Comparison of ENCODE assay signal across 12 mouse cellular contexts in the genomic region with DNA sequence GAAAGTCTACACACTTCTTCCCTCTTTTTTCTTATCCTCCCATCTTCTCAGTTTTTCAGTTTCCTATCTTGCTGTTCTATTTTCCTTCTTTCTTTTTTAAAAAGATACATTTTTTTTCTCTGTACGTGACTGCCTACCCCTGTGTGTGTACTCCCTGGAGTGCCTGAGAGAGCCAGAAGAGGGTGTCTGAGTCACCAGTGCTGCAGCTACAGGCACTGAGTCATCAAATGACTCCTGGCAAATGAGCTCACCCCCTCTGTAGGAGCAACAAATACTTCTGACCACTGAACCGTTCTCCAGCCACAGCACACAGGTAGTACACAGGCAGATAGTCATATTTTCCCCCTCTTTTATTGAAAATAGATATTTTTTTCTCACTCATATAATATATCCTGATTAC. TPM values are rescaled to one million over a fixed set of nuclear protein-coding genes. Genes with fewer than 3 reads are reported as not detected.
A peak's percentile ranks its signal among the peaks of the same experiment; 100 is the strongest.
DNase-seq lines count a peak whose midpoint lies in the region; ATAC-seq and TF ChIP-seq lines count a peak whose summit lies in the region.
"Had no signal": no experiment of that assay in that cellular context is flagged by ENCODE, and none has a peak within 500 bp of the region (broad histone marks: within the 10 kb centered on the region; RNA-seq: fewer than 3 reads in every experiment).

No protein-coding gene starts in this region.

- H3K4me1 ChIP-seq in kidney, adult 2 months (ENCODE audit: control insufficient read depth, insufficient read depth, low read length): no peaks in the 10 kb centered on the region
- no peaks in the 10 kb centered on the region for H3K4me1 ChIP-seq in intestine, embryonic 15.5 days (replicated peaks)
- H3K4me1 ChIP-seq: embryonic facial prominence, embryonic 15.5 days had no signal

- H3K4me2 ChIP-seq in intestine, embryonic 15.5 days (replicated peaks): no peak overlapping the region
- H3K4me2 ChIP-seq: embryonic facial prominence, embryonic 15.5 days; heart, embryonic 11.5 days had no signal

- no peak overlapping the region for H3K9ac ChIP-seq in intestine, embryonic 15.5 days
- H3K9ac ChIP-seq: embryonic facial prominence, embryonic 15.5 days had no signal

- no peak for TF ChIP-seq POLR2A in kidney, adult 2 months (IDR thresholded peaks at IDR 0.05; ENCODE audit: low read depth, low read length)

- TF ChIP-seq CTCF in kidney, adult 2 months (conservative IDR thresholded peaks at IDR 0.05; ENCODE audit: insufficient read depth, insufficient read length, low read depth, low read length): no peak; the same call in 1 of the 2 replicates

- ATAC-seq in common myeloid progenitor, adult 5-6 weeks (replicated peaks; ENCODE audit: low read depth, poor library complexity, severe bottlenecking): peak; percentile 91
- ATAC-seq in intestine, embryonic 15.5 days: no peak

- no peaks in the 10 kb centered on the region for H3K36me3 ChIP-seq in kidney, adult 2 months (ENCODE audit: control insufficient read depth, insufficient read depth, low read length)
- H3K36me3 ChIP-seq in intestine, embryonic 15.5 days: no peaks in the 10 kb centered on the region
- H3K36me3 ChIP-seq: embryonic facial prominence, embryonic 15.5 days had no signal

- no peaks in the 10 kb centered on the region for H3K9me3 ChIP-seq in intestine, embryonic 15.5 days
- H3K9me3 ChIP-seq: embryonic facial prominence, embryonic 15.5 days had no signal

- peak; percentile 11 for DNase-seq in kidney, adult 2 months
- DNase-seq in kidney, postnatal 14 days: no peak
- peak; percentile 18 for DNase-seq in right cerebral cortex, adult 18-20 months
- DNase-seq in right cerebral cortex, postnatal 25 days: no peak
- no peak for DNase-seq in urinary bladder, postnatal 14 days (ENCODE audit: low spot score)
- DNase-seq: cerebellum, postnatal 10 days; layer of hippocampus, postnatal 36 days had no signal

- no peak overlapping the region for H3K4me3 ChIP-seq in kidney, adult 2 months (ENCODE audit: insufficient read depth, low read depth, low read length)
- H3K4me3 ChIP-seq in intestine, embryonic 15.5 days (replicated peaks): no peak overlapping the region
- H3K4me3 ChIP-seq: embryonic facial prominence, embryonic 15.5 days had no signal

- H3K27ac ChIP-seq in kidney, adult 2 months (ENCODE audit: insufficient read depth, low read depth, low read length): no peak overlapping the region
- H3K27ac ChIP-seq in intestine, embryonic 15.5 days: no peak overlapping the region
- H3K27ac ChIP-seq: embryonic facial prominence, embryonic 15.5 days had no signal

- no peaks in the 10 kb centered on the region for H3K27me3 ChIP-seq in kidney, adult 2 months (replicated peaks; ENCODE audit: control insufficient read depth, insufficient read depth, low read length)
- no peaks in the 10 kb centered on the region for H3K27me3 ChIP-seq in intestine, embryonic 15.5 days (replicated peaks)
- H3K27me3 ChIP-seq: embryonic facial prominence, embryonic 15.5 days had no signal

- 18% methylated on average over 2 of the region's 2 CpGs for WGBS in kidney, adult 2 months
- 40% methylated on average over 2 of the region's 2 CpGs for WGBS in intestine, embryonic 15.5 days

RNA-seq across cellular contexts. Expression of a gene that starts 8.2 kb away (rescaled TPM):
- polyA plus RNA-seq in kidney, adult 2 months (2012; rRNA removed): 27.1 and 35.1 TPM in 2 replicates
- 395 and 418 TPM in 2 replicates for total RNA-seq in common myeloid progenitor, adult 5-6 weeks (2017)
- 6.9 and 8.4 TPM in 2 replicates for polyA plus RNA-seq in intestine, embryonic 15.5 days (2015; fragmentation: Nextera tagmentation; extraction: Ambion mirVana)
- total RNA-seq: MEL had no signal

Comparison
In these comparisons a context has a peak if more than half of its experiments do, and no peak if none do; other contexts are left out.
1. DNase-seq: peak in kidney, adult 2 months (single experiment) and right cerebral cortex, adult 18-20 months (single experiment); none in kidney, postnatal 14 days (single experiment), right cerebral cortex, postnatal 25 days (single experiment) and urinary bladder, postnatal 14 days (single experiment).